Mouse (Mus musculus) heart, adult 11 months (tissue): ENCODE measurements around the gene Polr3b.
A peak's percentile ranks its signal among the peaks of the same experiment; 100 is the strongest.

Experiments
- DNase-seq: peaks from one replicate; pipeline ENCODE4 v3.0.0; 2022

The Polr3b gene

GRCm38 (mm10) chr10:84621826-84622790 is at the start of gene Polr3b:
Gene Polr3b (plus strand): TSS chr10:84622292.
- peak; percentile 99 for DNase-seq

- DNase-seq: no peak
Measured at GRCm38 (mm10) chr10:84573671-84574420, 48.2 kb upstream of the Polr3b start.

- DNase-seq: no peak
Measured at GRCm38 (mm10) chr10:84576029-84576394, 46.1 kb upstream of the Polr3b start.

GRCm38 (mm10) chr10:84576395-84577070 is 45.6 kb upstream of the Polr3b start, which contains the start of gene Tcp11l2:
Gene Tcp11l2 (plus strand): TSS chr10:84576626.
- peak; percentile 99 for DNase-seq

- peak; percentile 99 for DNase-seq
Measured at GRCm38 (mm10) chr10:84577071-84577727, 44.9 kb upstream of the Polr3b start.

- DNase-seq: peak; percentile 94
Measured at GRCm38 (mm10) chr10:84578738-84579137, 43.4 kb upstream of the Polr3b start.

- DNase-seq: no peak
Measured at GRCm38 (mm10) chr10:84579527-84579926, 42.6 kb upstream of the Polr3b start.

- peak; percentile 96 for DNase-seq
Measured at GRCm38 (mm10) chr10:84581191-84581590, 40.9 kb upstream of the Polr3b start.

GRCm38 (mm10) chr10:84582236-84582635 is 39.9 kb upstream of the Polr3b start:
- peak; percentile 91 for DNase-seq

- no peak for DNase-seq
Measured at GRCm38 (mm10) chr10:84584451-84585293, 37.4 kb upstream of the Polr3b start.

GRCm38 (mm10) chr10:84585294-84585650 is 36.8 kb upstream of the Polr3b start:
- no peak for DNase-seq

GRCm38 (mm10) chr10:84590956-84591355 is 31.1 kb upstream of the Polr3b start:
- DNase-seq: peak; percentile 93

GRCm38 (mm10) chr10:84591640-84592148 is 30.4 kb upstream of the Polr3b start:
- DNase-seq: peak; percentile 92

GRCm38 (mm10) chr10:84592745-84593144 is 29.3 kb upstream of the Polr3b start:
- peak; percentile 59 for DNase-seq

GRCm38 (mm10) chr10:84597127-84597785 is 24.8 kb upstream of the Polr3b start:
- DNase-seq: peak; percentile 93

- peak; percentile 91 for DNase-seq
Measured at GRCm38 (mm10) chr10:84598172-84598571, 23.9 kb upstream of the Polr3b start.

- DNase-seq: peak; percentile 82
Measured at GRCm38 (mm10) chr10:84600136-84600535, 22.0 kb upstream of the Polr3b start.

GRCm38 (mm10) chr10:84604335-84604734 is 17.8 kb upstream of the Polr3b start:
- DNase-seq: peak; percentile 63

- DNase-seq: peak; percentile 55
Measured at GRCm38 (mm10) chr10:84608361-84608760, 13.7 kb upstream of the Polr3b start.

GRCm38 (mm10) chr10:84610324-84610723 is 11.8 kb upstream of the Polr3b start:
- peak; percentile 88 for DNase-seq

GRCm38 (mm10) chr10:84610783-84611182 is 11.3 kb upstream of the Polr3b start:
- DNase-seq: peak; percentile 71
